Mouse (Mus musculus) cerebellum, postnatal 14 days (tissue): ENCODE measurements around the gene Igf2r.

Experiments
- DNase-seq, 2 experiments: peaks; one replicate each; pipeline ENCODE4 v3.0.0; 2021; ENCODE audit warnings: mixed read lengths in 2 of 2

Gene Igf2r

DNA sequence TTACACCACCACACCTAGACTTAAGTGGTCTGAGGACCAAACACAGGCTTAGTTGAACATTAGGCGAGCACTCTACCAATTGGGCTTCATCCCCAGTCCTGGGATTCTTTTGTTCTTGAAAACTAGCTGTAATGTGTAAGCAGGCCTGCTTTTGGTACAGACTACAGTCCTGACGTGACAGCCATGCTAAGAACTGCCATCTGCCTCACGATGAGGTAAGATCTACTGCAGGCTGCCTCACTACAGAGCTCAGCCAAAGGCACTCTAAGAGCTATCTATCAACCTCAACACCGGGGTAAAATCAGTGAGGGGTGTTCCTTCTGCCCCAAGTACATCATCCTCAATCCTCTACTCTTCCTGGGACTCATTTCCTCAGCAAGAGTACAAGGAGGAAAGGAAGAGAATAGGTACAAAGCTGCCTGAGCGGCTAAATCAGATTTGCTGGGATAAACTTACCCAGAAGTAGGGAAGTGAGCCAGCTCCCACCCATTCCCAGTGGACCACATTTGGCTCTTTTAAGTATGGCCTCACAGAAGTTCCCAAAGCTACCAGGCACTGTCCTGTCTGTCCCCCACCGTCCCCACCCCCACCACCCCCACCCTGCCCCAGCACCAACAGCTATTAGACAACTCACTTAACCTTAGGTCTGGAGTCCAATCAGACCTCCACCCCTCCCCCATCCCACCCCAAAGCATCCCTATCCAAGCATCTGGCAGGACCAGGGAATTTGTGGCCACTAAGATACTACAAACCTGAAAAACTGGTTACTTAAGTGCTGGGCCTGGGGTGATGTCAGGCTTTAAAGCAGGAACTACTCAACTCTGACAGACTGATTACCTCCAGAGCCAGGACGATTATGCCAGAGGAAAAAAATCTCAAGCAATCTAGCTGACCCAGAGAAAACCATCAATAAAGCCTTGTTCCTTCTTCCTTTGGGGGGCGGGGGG, 19.8 kb downstream of the Igf2r start:
- no peak for DNase-seq

DNA sequence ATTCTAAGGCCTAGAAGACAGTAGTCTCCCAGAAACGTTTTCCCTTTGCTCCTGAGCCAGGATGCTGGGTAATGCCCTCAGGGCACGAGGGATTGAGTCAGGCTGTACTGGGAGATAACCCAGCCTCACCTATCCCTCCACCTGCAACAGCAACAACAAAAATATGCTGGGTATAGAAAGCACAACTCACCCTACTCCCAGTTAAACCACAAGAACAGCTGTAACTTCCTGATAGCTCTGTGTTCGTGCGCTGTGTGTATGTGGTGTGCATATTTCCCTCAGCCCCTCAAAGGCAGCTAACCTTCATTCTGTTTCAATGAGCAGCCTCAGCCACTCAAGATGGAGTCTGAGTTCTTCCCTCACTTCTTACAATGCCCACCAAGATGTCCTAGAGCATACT, 23.7 kb downstream of the Igf2r start:
- no peak for DNase-seq

DNA sequence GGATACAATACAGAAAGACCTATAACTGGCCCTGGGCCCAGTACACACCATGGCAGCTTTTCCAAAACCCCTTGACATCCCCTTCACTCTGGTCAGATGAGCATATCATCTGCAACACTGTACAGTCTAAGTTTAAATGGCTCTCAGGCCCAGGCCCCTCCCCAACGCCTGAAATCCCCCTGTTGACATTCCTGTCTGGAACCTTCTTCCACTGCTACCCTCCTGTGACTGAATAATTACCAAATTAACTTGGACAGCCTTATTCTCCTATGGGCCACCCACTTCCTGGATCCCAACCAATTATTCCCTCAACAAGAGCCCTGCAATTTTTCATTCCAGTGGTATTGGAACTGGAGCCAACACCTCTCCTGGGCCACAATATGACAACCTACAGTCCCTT, 25.4 kb downstream of the Igf2r start:
- peak in 1 of 2 experiments; percentile 50 for DNase-seq

DNA sequence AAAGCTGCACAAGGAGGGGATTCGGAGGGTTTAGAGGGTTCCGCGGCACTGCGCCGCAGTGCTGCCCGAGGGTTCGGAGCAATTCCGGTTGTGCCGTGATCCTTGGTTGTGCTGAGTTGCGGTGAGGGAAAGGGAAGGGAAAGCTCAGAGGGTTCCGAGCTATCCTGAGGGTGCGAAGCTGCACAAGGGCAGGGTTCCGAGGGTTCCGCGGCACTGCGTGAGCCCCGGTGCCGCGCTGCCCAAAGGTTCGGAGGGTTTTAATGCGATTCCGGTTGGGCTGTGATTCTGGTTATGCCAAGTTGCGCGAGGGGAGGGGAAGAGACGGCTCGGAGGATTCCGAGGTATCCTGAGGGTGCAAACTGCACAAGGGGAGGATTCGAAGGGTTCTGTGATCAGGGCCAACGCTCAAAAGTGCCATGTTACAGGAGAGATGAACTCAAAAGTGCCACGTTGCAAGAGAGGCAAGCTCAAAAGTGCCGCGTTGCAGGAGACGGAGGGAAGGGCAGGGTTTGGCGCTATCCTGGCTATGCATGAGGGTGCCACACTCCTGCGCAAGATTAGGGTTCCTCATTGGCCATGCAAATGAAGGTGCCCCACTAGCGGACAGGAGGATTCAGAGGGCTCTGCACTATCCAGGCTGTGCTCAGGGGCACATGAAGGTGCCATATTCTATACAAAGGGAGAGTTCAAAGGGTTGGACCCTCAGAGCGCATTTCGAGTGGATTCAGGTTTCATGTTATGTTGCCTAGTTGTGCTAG, 27.1 kb downstream of the Igf2r start:
- peak; percentile 30 to 42 for DNase-seq

DNA sequence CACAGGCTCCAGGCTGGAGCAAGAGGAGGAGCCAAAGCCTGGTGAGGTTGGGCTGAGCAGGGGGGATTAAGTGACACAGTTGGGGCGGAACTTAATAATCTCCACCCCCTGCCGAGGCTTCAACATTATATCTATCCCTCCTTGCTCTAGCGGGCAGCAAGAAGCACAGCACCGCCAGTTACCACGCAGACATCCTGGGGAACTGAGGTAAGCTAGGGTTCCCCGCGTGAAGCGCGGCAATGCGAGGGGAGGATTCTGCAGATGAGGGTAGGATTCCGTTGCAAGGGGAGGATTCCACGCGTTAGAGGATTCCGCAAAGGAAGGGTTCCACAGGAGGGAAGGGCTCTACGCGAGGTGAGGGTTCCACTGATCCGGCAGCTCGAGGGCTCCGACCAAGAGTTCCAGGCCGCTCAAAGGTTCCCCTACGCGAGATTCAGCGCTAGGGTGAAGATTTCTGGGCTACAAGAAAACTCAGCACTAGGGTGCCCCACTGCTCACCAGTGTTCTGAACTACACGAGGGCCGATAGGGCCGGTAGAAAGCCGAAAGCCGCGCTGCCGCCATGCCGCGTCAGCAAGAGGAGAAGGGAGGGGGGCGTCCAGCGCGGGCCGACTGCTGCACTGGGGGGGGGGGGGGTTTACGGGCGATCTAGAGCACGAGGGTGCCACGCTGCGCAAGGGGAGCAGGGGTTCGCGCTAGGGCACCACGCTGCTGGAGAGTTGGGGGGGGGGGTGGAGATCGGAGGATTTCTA, 28.1 kb downstream of the Igf2r start:
- peak; percentile 63 to 69 for DNase-seq

DNA sequence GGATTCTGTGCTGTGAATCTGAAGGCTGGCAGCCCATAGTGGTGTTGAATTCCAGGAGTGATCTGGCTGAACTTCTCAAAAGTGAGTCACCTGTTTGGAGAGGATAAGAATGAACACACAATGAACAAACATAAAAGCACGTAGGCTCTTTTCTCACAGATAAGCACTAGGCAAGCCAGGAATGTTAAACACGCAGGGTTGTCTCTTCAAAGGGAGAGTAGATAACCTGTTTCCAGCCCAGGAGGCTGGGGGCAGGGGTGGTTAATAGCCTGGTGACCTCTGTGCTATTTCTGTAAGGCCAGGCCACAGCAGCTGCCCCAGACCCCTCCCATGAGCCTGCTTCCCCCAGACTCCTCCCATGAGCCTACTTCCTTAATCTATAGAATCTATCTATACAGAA, 29.1 kb downstream of the Igf2r start:
- DNase-seq = no peak

DNA sequence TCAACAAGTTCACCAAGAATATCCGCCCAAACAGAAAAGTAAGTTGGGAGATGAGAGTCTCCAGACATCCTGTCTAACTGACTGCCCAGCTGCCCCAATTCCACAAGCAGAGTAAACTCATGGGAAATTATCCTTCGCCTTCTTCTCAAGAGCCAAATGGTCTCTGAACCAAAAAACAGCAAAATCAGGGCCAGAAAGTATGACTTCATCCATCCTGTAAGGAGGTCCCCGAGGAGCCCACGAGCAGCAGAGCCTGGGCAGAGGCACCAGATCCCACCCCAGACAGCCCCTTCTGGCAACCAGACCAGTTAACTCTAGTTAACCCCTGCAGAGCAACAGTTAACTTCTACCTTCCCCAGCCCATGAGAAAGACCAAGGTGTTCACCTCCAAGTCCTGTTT, 29.9 kb downstream of the Igf2r start:
- no peak for DNase-seq

DNA sequence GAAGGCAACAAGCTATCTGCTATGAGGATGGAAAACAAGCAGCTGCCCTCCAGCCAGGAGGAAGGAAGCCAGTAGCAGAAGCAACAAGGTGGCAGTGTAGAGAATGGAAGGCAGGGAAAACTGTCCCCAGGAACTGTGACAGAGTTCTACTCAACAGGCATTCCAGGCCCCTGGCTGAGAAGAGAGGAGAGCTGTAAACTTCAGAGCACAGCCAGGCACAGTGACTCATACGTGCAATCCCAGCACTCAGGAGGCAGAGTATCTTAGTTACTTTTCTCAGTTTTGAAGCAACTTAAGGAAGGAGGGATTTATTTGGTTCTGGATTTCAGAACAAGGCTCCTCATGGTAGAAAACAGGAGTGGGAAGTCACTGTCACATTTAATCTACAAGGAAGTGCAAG, 31.5 kb downstream of the Igf2r start:
- no peak for DNase-seq

DNA sequence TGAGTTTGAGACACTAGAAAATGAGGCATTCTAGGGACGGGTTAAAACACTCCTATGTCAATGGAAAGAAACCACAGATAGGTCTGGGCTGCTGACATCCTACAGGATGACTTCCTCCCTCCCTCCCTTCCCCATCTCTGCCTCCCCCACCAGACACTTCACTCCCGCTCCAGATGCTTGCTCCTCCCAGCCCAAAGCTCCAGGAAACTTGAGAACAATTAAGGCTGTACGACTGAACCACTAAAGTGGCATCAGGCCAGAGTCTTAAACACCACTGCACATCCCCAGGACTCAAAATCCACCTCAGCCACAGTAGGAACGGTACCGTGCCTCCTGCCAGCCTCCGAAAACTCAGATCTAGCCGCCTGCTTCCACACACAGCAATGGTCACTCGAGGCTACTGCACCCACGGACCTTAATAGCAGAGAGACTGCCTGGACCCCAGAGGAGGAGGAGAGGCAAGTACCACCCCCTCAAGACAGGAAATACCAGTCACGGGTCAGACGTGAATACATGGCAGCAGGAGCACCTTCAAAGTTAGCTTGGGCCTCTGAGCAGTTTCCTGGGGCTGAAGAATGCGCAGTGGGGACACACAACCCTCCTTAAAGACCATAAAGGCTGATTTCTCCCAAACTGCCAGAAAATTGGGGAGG, 35.1 kb downstream of the Igf2r start:
- no peak for DNase-seq

DNA sequence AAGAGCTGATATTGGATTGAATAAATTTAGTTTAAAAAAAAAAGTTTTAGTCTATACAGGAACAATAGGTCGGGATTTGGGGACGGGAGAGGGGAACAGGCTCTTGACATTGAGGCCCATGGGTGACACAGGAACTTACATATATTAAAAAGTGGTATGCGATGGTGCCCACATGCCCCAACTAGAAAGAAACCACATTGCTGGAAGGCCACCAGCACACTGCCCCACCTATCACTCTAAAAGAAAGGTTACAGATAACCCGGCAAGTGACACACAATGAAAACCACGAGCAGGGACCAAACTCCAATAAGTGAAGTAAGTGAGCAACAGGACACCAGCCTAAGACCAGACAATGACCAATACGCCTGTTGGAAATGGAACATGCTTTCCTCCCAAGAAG, 36.3 kb downstream of the Igf2r start:
- DNase-seq = no peak

DNA sequence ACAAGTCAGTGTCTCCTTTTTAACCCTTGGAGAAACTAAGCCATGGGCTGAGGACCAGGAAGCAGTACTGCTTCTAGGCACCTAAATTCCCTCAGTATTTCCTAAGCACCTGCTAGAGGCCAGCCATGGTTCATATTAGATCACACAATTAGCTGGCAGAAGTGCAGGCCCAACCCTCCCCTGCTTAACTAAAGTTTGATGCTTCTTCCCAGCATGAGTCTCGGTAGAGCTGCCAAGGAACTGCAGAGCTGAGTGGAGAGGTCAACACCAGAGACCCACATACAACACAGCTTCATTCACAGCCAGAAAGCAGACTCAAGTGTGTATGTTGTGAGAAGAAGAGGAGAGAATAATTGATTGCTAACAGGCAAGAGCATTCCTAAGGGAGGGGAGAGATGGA, 40.9 kb downstream of the Igf2r start:
- DNase-seq = peak; percentile 65 to 66

DNA sequence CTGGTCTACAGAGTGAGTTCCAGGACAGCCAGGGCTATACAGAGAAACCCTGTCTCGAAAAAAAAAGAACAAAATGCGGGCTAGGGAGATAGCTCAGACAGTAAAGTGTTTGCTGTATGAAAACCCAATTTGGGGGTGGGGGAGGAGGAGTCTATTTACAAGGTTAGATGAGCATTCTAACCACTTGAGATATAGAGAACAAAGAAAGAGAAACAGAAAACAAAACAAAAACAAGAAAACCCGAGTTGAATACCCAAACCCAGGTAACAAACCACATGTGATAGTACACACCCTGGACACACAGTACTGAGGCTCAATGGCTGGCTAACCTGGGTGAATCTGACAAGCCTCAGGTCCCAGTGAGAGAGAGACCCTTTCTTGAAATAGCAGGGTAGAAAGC, 41.7 kb downstream of the Igf2r start:
- DNase-seq = no peak

DNA sequence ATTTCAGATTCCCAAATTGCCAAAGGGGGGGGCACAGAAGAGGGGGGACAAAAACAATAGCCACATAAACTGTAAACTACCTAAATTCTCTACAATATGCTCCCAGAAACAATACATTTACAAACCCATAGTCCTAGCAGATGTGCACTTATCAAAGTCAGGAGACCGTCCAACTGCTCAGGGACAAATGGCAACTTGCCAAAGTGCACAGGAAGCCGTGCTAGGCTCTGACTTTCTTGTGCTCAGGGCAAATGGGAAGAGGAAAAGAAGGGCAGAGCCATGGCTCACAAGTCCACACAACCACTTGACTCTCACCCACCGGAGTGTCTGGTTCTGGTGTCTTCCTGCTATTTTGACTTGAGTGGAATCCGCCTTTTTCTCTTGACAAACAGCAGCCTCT, 43.6 kb downstream of the Igf2r start:
- DNase-seq = peak; percentile 55 to 64

DNA sequence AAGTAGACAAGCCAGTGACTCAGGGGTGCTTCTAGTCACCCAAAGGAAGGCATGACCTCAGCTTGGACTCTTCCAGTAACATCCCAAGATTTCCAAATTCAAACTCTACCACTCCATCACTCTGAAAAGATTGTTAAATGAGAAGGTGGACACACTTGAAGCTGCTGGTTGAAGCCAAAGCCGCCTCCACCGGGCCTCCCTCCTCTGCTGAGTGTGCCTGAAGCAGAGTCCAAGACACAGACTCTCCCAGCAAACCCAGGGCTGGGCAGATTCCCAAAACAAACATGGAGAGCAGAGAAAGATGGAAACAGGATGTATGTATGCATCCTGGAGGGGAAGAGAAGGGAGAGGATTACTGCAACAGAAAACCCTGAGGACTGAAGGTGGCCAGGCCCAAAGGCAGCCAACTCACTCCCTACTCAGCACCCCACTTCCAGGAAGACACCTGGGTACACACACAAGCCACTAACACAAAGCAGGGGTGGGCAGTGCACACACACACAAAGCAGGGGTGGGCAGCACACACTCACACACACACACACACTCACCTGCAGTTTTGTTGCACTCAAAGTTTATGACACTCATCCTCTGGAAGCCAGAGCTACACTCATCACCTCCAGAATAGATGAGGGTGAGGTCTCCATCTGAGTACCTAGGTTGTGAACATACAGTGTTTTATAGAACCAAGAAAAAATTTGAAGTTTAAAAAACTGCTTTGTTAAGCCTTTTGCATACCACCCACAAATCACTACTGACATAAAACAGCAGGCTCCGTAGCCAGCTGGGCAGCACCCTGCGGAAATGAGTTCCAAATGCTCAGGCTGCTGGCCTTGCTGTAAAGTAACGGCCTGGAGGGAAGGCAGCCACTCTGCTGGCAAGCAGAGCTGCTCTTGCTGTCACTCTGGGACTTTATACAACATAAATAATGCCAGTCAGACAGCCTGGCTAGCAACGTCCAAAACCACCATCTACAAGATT, 44.4 kb downstream of the Igf2r start:
- peak; percentile 44 to 53 for DNase-seq

DNA sequence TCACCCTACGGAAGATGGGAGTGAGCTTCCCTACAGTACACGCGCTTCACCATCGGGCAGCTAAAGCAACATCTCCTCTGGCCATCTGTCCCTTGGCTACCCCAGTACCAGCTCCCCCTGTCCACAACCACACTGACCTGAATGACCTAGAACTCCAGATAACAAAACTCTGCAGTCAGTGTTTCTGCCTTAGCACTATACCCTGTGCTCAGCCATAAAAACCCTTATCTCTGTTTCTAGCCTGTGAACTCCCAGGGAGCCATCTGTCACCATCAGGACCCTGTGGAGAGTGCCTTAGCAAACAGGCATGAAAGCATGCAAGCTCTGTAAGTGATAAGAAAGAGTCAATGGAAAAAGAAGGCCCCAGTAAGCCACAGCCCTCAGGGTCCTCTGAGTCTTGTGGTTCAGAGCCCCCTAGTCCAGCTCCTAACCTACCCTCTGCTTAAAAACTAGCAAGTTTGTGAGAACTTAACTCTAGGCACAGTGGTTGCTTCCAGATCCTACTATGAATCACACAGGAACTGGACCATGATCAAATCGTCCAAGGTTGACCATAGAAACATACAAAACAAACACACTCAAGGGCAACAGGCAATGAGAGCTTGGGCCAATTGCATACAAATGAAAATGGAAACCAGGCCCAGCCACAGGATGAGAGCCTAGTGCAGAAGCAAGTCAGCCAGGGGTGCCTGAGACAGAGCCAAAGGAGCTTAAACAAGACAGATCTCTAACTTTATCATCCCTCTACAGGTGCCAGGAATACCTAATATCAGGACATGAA, 45.3 kb downstream of the Igf2r start:
- peak in 1 of 2 experiments; percentile 47 for DNase-seq

DNA sequence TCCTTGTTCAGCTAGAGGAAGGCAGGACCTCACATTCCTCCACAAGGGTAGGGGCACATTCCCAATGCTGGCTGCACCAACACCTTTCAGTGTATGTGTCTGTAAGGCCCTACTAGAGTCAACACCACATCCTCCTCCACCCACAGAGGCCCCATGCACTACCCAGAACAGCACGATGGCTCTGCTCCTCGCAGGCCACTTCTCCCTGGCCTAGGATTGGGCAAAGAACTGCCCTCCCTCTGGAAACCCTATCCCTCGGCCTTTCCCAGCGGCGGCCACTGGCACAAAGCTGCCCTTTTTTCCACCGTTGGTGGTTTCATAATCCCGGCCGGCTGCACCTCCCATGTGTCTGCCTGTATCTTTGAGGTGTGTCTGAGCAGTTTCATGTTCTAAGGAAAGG, 46.8 kb downstream of the Igf2r start:
- DNase-seq = no peak

DNA sequence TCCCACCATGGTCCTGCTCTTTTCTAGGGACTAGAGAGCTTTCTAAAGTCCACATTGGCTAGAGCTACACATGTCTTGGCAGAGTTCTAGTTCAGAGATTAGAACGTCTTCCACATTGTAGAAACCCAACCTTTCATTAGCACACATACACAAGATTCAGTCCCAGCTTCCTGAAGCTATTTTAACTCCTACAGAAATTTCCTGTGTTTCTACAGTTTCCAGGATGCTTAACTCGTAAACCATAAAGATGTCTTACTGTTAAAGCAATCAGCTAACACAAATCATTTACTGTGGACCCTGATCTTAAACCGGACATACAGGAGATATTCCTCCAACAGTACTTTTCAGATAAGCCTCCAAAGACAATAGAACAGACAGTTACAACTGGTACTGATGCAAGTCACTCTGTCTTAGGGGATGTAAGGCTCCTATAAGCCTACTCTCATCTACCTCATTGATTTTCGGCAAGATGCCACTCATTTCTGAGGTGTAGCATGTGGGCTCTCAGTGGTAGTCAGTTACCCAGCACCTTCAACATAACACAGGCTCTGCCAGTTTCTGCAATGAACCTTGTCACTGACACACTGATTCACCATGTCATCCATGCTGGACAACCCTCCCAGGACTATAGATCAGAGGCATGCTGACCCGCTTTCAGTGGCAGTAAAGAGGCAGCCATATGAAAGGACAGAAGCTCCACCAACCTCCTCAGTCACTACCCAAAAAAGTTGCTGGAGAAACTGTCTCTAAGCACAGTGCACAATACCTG, 48.2 kb downstream of the Igf2r start:
- DNase-seq = peak in 1 of 2 experiments; percentile 50

DNA sequence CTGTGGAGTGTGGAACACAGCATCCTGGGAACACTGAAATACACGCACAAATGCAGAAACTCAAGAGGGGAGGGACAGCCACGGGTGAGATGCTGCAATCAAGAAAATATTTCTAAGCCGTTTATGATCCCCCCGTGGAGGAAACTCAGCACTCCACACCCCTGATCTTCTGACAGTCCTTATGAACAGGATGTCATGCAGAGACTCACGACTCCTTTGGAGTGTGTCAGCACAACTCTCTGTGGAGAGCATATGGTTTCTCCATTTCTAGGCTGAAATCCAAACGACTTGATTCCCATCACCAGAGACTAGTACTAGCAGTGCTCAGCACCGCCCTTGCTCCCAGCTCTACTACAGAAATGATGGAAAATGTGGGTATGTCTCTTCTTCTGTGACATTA, 51.2 kb downstream of the Igf2r start:
- DNase-seq = peak; percentile 36 to 74

DNA sequence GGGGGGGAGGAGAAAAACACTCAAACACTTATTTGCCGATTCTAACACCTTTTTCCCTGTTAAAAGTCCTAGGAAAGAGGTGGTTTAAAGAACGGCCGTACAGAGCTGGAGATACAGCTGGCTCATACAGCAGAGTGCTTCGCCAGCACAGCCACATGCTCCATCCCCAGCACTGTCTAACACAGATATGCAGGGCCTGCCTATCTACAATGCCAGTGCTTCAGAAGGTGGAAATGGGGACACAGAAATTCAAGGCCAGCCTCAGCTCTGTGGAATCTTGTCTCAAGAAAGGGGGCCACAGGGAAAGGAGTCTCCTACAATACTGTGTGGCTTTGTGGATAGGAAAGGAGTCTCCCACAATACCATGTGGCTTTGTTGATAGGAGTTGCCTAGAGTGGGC, 52.0 kb downstream of the Igf2r start:
- peak in 1 of 2 experiments; percentile 31 for DNase-seq

DNA sequence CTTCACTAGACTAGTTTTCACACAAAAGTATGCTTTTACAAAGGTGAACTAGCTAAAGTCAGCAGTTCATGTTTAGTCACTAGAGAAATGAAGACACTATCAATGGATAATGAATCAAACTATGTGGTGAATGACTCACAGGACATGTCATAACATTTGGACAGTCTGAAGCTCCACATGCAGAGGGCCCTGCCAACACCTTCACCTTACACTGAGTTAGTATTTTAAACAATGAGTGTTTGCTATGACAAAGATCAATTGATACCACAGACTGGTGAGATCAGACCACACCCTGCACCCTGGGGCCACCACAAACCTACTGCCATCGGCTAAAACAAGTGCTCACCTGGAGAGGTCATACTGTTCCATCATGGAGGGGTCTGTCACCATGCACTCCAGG, 54.4 kb downstream of the Igf2r start:
- no peak for DNase-seq
